Mouse (Mus musculus): ENCODE measurements at regions not wholly inside any gene's neighbourhood (a gene's known extent, or its start where the extent isn't known, plus 50 kb on each side); places are given as distances from the start of the nearest gene placed in this dataset.

GRCm38 (mm10) chr4:103552476-103552875 is 66.7 kb upstream of the Dab1 start:
- TF ChIP-seq CTCF (IDR thresholded peaks at IDR 0.05; ENCODE audit: control insufficient read depth, insufficient read depth, insufficient replicate concordance, low read depth, low read length) = no peak
- TF ChIP-seq POLR2A (IDR thresholded peaks at IDR 0.05; ENCODE audit: control insufficient read depth, low read depth, low read length) = no peak
- Histone ChIP-seq H3K36me3 (ENCODE audit: control insufficient read depth, insufficient read depth, low read length) (no peaks in the 10 kb centered on the region), H3K27ac (ENCODE audit: control insufficient read depth, insufficient read depth, low read depth, low read length) (no peak overlapping the region), H3K4me3 (ENCODE audit: control insufficient read depth, low read depth, low read length) (peak overlapping the region; percentile 33; the same call in 1 of the 2 replicates), H3K27me3 (ENCODE audit: control insufficient read depth, insufficient read depth, low read length) (no peaks in the 10 kb centered on the region), H3K4me1 (ENCODE audit: control insufficient read depth, insufficient read depth, low read length) (no peaks in the 10 kb centered on the region; the same call in 1 of the 2 replicates)

GRCm38 (mm10) chr4:103553188-103553587 is 66.0 kb upstream of the Dab1 start:
- no peaks in the 10 kb centered on the region for H3K36me3 ChIP-seq (ENCODE audit: control insufficient read depth, insufficient read depth, low read length)
- no peak overlapping the region for H3K27ac ChIP-seq (ENCODE audit: control insufficient read depth, insufficient read depth, low read depth, low read length)
- H3K27me3 ChIP-seq (ENCODE audit: control insufficient read depth, insufficient read depth, low read length) = no peaks in the 10 kb centered on the region
- no peaks in the 10 kb centered on the region; the same call in 1 of the 2 replicates for H3K4me1 ChIP-seq (ENCODE audit: control insufficient read depth, insufficient read depth, low read length)
- peak overlapping the region; percentile 33 for H3K4me3 ChIP-seq (ENCODE audit: control insufficient read depth, low read depth, low read length)
- TF ChIP-seq CTCF (IDR thresholded peaks at IDR 0.05; ENCODE audit: control insufficient read depth, insufficient read depth, insufficient replicate concordance, low read depth, low read length) (no peak), POLR2A (IDR thresholded peaks at IDR 0.05; ENCODE audit: control insufficient read depth, low read depth, low read length) (no peak)

- Histone ChIP-seq H3K27me3 (ENCODE audit: control insufficient read depth, insufficient read depth, low read length) (no peaks in the 10 kb centered on the region), H3K36me3 (ENCODE audit: control insufficient read depth, insufficient read depth, low read length) (no peaks in the 10 kb centered on the region), H3K4me3 (ENCODE audit: control insufficient read depth, low read depth, low read length) (no peak overlapping the region), H3K4me1 (ENCODE audit: control insufficient read depth, insufficient read depth, low read length) (no peaks in the 10 kb centered on the region; the same call in 1 of the 2 replicates), H3K27ac (ENCODE audit: control insufficient read depth, insufficient read depth, low read depth, low read length) (no peak overlapping the region)
- no peak for TF ChIP-seq POLR2A (IDR thresholded peaks at IDR 0.05; ENCODE audit: control insufficient read depth, low read depth, low read length)
- no peak for TF ChIP-seq CTCF (IDR thresholded peaks at IDR 0.05; ENCODE audit: control insufficient read depth, insufficient read depth, insufficient replicate concordance, low read depth, low read length)
Observed at GRCm38 (mm10) chr4:103554597-103554996, 64.6 kb upstream of the Dab1 start.

Data from testis, adult 2 months (tissue).